Comparison of ENCODE assay signal across 19 mouse cellular contexts in genomic region chr1:171553359-171554341, GRCm38 (mm10). TPM values are rescaled to one million over a fixed set of nuclear protein-coding genes. Genes with fewer than 3 reads are reported as not detected.
DNase-seq lines count a peak whose midpoint lies in the region; ATAC-seq and TF ChIP-seq lines count a peak whose summit lies in the region.
"Had no signal": no experiment of that assay in that cellular context is flagged by ENCODE, and none has a peak within 500 bp of the region (broad histone marks: within the 10 kb centered on the region; RNA-seq: fewer than 3 reads in every experiment).

No protein-coding gene starts in this region.

- no peak overlapping the region for H3K27ac ChIP-seq in forebrain, embryonic 14.5 days (ENCODE audit: low read depth, low read length)
- no peak overlapping the region for H3K27ac ChIP-seq in forebrain, embryonic 12.5 days
- no peak overlapping the region for H3K27ac ChIP-seq in hindbrain, embryonic 16.5 days (ENCODE audit: low read depth, low read length)
- H3K27ac ChIP-seq in hindbrain, embryonic 11.5 days (ENCODE audit: low read depth, low read length): no peak overlapping the region
- no peak overlapping the region for H3K27ac ChIP-seq in midbrain, postnatal 0 days (ENCODE audit: low read depth, low read length)
- H3K27ac ChIP-seq: embryonic facial prominence, embryonic 15.5 days; hindbrain, embryonic 14.5 days had no signal

- DNase-seq in forebrain, embryonic 14.5 days (ENCODE audit: low spot score): peak; percentile 1
- no peak for DNase-seq in hindbrain, embryonic 11.5 days (ENCODE audit: low spot score)
- peak; percentile 12 for DNase-seq in midbrain, postnatal 0 days (ENCODE audit: low spot score)
- DNase-seq in adrenal gland, postnatal 4 days (ENCODE audit: low spot score in 2 of 2): no peak
- DNase-seq in thymus, postnatal 10 days (ENCODE audit: low spot score in 2 of 2): no peak
- DNase-seq: B cell, adult 2 months; cerebellum, postnatal 14 days; kidney, postnatal 14 days had no signal

- no peaks in the 10 kb centered on the region for H3K36me3 ChIP-seq in forebrain, embryonic 14.5 days (ENCODE audit: control insufficient read depth, insufficient read depth, low read length)
- H3K36me3 ChIP-seq in forebrain, embryonic 12.5 days (replicated peaks): no peaks in the 10 kb centered on the region
- H3K36me3 ChIP-seq in hindbrain, embryonic 16.5 days (ENCODE audit: control insufficient read depth, insufficient read depth, low read length): no peaks in the 10 kb centered on the region
- no peaks in the 10 kb centered on the region for H3K36me3 ChIP-seq in hindbrain, embryonic 11.5 days (ENCODE audit: control insufficient read depth, insufficient read depth, low read length)
- H3K36me3 ChIP-seq in midbrain, postnatal 0 days (ENCODE audit: insufficient read depth, low read length): no peaks in the 10 kb centered on the region
- H3K36me3 ChIP-seq: embryonic facial prominence, embryonic 15.5 days; G1E had no signal

- no peaks in the 10 kb centered on the region for H3K4me1 ChIP-seq in forebrain, embryonic 14.5 days (ENCODE audit: control insufficient read depth, insufficient read depth, low read length)
- H3K4me1 ChIP-seq in forebrain, embryonic 12.5 days: no peaks in the 10 kb centered on the region
- H3K4me1 ChIP-seq in hindbrain, embryonic 16.5 days (ENCODE audit: control insufficient read depth, insufficient read depth, low read depth, low read length): no peaks in the 10 kb centered on the region
- H3K4me1 ChIP-seq in hindbrain, embryonic 11.5 days (replicated peaks; ENCODE audit: control insufficient read depth, insufficient read depth, low read length): no peaks in the 10 kb centered on the region
- no peaks in the 10 kb centered on the region for H3K4me1 ChIP-seq in midbrain, postnatal 0 days (ENCODE audit: insufficient read depth, low read length)
- H3K4me1 ChIP-seq: embryonic facial prominence, embryonic 15.5 days had no signal

- no peak overlapping the region for H3K4me2 ChIP-seq in forebrain, embryonic 14.5 days (ENCODE audit: low read length)
- no peak overlapping the region for H3K4me2 ChIP-seq in forebrain, embryonic 12.5 days
- no peak overlapping the region for H3K4me2 ChIP-seq in hindbrain, embryonic 16.5 days (ENCODE audit: low read length)
- no peak overlapping the region for H3K4me2 ChIP-seq in hindbrain, embryonic 11.5 days (replicated peaks; ENCODE audit: low read depth, low read length)
- no peak overlapping the region for H3K4me2 ChIP-seq in midbrain, postnatal 0 days (ENCODE audit: low read depth, low read length, poor library complexity, severe bottlenecking)
- H3K4me2 ChIP-seq: embryonic facial prominence, embryonic 15.5 days; hindbrain, embryonic 14.5 days had no signal

- H3K4me3 ChIP-seq in forebrain, embryonic 14.5 days (ENCODE audit: low read depth, low read length): no peak overlapping the region
- no peak overlapping the region for H3K4me3 ChIP-seq in forebrain, embryonic 12.5 days (replicated peaks)
- H3K4me3 ChIP-seq in hindbrain, embryonic 16.5 days (ENCODE audit: low read length): no peak overlapping the region
- no peak overlapping the region for H3K4me3 ChIP-seq in hindbrain, embryonic 11.5 days (ENCODE audit: low read depth, low read length)
- H3K4me3 ChIP-seq in midbrain, postnatal 0 days (ENCODE audit: low read depth, low read length): no peak overlapping the region
- H3K4me3 ChIP-seq: embryonic facial prominence, embryonic 15.5 days; myocyte had no signal

- ATAC-seq in forebrain, embryonic 14.5 days: no peak
- no peak for ATAC-seq in forebrain, embryonic 12.5 days (ENCODE audit: low FRiP score)
- ATAC-seq in hindbrain, embryonic 16.5 days: peak; percentile 60; the same call in 1 of the 2 replicates
- ATAC-seq in hindbrain, embryonic 11.5 days (ENCODE audit: low FRiP score): no peak
- ATAC-seq in common myeloid progenitor, adult 5-6 weeks (replicated peaks; ENCODE audit: low read depth, poor library complexity, severe bottlenecking): peak; percentile 39
- ATAC-seq in midbrain, postnatal 0 days (ENCODE audit: low FRiP score): no peak

- H3K27me3 ChIP-seq in forebrain, embryonic 14.5 days (replicated peaks; ENCODE audit: control insufficient read depth, insufficient read depth, low read length): no peaks in the 10 kb centered on the region
- H3K27me3 ChIP-seq in forebrain, embryonic 12.5 days: no peaks in the 10 kb centered on the region
- H3K27me3 ChIP-seq in hindbrain, embryonic 16.5 days (replicated peaks; ENCODE audit: control insufficient read depth, insufficient read depth, low read length): no peaks in the 10 kb centered on the region
- H3K27me3 ChIP-seq in hindbrain, embryonic 11.5 days (ENCODE audit: control insufficient read depth, insufficient read depth, low read length): no peaks in the 10 kb centered on the region
- H3K27me3 ChIP-seq in midbrain, postnatal 0 days (ENCODE audit: insufficient read depth, low read length): no peaks in the 10 kb centered on the region
- H3K27me3 ChIP-seq: embryonic facial prominence, embryonic 15.5 days had no signal

- H3K9me3 ChIP-seq in forebrain, embryonic 14.5 days (replicated peaks; ENCODE audit: control insufficient read depth, low read length): no peaks in the 10 kb centered on the region
- H3K9me3 ChIP-seq in forebrain, embryonic 12.5 days: no peaks in the 10 kb centered on the region
- H3K9me3 ChIP-seq in hindbrain, embryonic 16.5 days (ENCODE audit: control insufficient read depth, low read length): no peaks in the 10 kb centered on the region
- H3K9me3 ChIP-seq in hindbrain, embryonic 11.5 days (ENCODE audit: control insufficient read depth, low read length): no peaks in the 10 kb centered on the region; the same call in 1 of the 2 replicates
- H3K9me3 ChIP-seq in midbrain, postnatal 0 days (ENCODE audit: low read length): no peaks in the 10 kb centered on the region
- H3K9me3 ChIP-seq: embryonic facial prominence, embryonic 15.5 days had no signal

- WGBS in forebrain, embryonic 14.5 days: 88% methylated on average over 11 of the region's 11 CpGs
- WGBS in forebrain, embryonic 12.5 days: 91% methylated on average over 11 of the region's 11 CpGs
- 80% methylated on average over 11 of the region's 11 CpGs for WGBS in hindbrain, embryonic 16.5 days
- WGBS in hindbrain, embryonic 11.5 days: 90% methylated on average over 11 of the region's 11 CpGs
- WGBS in midbrain, postnatal 0 days: 80% methylated on average over 11 of the region's 11 CpGs

- no peak for TF ChIP-seq CTCF in midbrain, postnatal 0 days (IDR thresholded peaks at IDR 0.05)

- no peak overlapping the region for H3K9ac ChIP-seq in forebrain, embryonic 14.5 days (ENCODE audit: low read length)
- no peak overlapping the region for H3K9ac ChIP-seq in forebrain, embryonic 12.5 days
- no peak overlapping the region for H3K9ac ChIP-seq in hindbrain, embryonic 16.5 days (ENCODE audit: low read depth, low read length)
- no peak overlapping the region for H3K9ac ChIP-seq in hindbrain, embryonic 11.5 days (ENCODE audit: low read depth, low read length)
- no peak overlapping the region for H3K9ac ChIP-seq in midbrain, postnatal 0 days (replicated peaks; ENCODE audit: low read length, poor library complexity, severe bottlenecking)
- H3K9ac ChIP-seq: embryonic facial prominence, embryonic 15.5 days; hindbrain, embryonic 14.5 days had no signal

RNA-seq across cellular contexts. Expression of gene Cd244a, which starts 5.3 kb away (rescaled TPM):
- polyA plus RNA-seq in forebrain, embryonic 14.5 days (2014; fragmentation: Nextera tagmentation; extraction: Ambion mirVana): not detected in 2 replicates
- polyA plus RNA-seq in forebrain, embryonic 12.5 days (2016; fragmentation: Nextera tagmentation; extraction: Ambion mirVana): not detected in 2 replicates
- polyA plus RNA-seq in hindbrain, embryonic 16.5 days (2015; fragmentation: Nextera tagmentation; extraction: Ambion mirVana): not detected in 2 replicates
- not detected in 2 replicates for polyA plus RNA-seq in hindbrain, embryonic 11.5 days (2014; fragmentation: Nextera tagmentation; extraction: Ambion mirVana)
- 15.5 and 18.8 TPM in 2 replicates for total RNA-seq in common myeloid progenitor, adult 5-6 weeks (2017)
- total RNA-seq in midbrain, postnatal 0 days (2014; rRNA removed): not detected in 2 replicates
- not detected in 2 replicates for polyA plus RNA-seq in midbrain, postnatal 0 days (2015; fragmentation: Nextera tagmentation; extraction: Ambion mirVana)
- total RNA-seq in adrenal gland, postnatal 4 days (2021): under 1 TPM; 0.14 to 0.31 TPM
- total RNA-seq: layer of hippocampus, postnatal 25 days had no signal
- polyA plus RNA-seq: G1E; hindbrain, embryonic 14.5 days; limb, embryonic 11.5 days had no signal

RNA-seq across cellular contexts. Expression of gene Itln1, which starts 18.6 kb away (rescaled TPM):
- polyA plus RNA-seq in forebrain, embryonic 14.5 days (2014; fragmentation: Nextera tagmentation; extraction: Ambion mirVana): not detected in 2 replicates
- not detected in 2 replicates for polyA plus RNA-seq in forebrain, embryonic 12.5 days (2016; fragmentation: Nextera tagmentation; extraction: Ambion mirVana)
- polyA plus RNA-seq in hindbrain, embryonic 16.5 days (2015; fragmentation: Nextera tagmentation; extraction: Ambion mirVana): not detected in 2 replicates
- not detected in 2 replicates for polyA plus RNA-seq in hindbrain, embryonic 11.5 days (2014; fragmentation: Nextera tagmentation; extraction: Ambion mirVana)
- total RNA-seq in common myeloid progenitor, adult 5-6 weeks (2017): not detected in 2 replicates
- total RNA-seq in midbrain, postnatal 0 days (2014; rRNA removed): not detected in 2 replicates
- polyA plus RNA-seq in midbrain, postnatal 0 days (2015; fragmentation: Nextera tagmentation; extraction: Ambion mirVana): not detected in 2 replicates
- total RNA-seq in adrenal gland, postnatal 4 days (2021): not detected
- total RNA-seq: adrenal gland, adult 18-20 months; G1E; layer of hippocampus, postnatal 25 days had no signal
- polyA plus RNA-seq: G1E; hindbrain, embryonic 14.5 days; limb, embryonic 11.5 days; liver, embryonic 16.5 days; myocyte had no signal

RNA-seq across cellular contexts. Expression of gene Alyref2, which starts 50.4 kb away (rescaled TPM):
- polyA plus RNA-seq in forebrain, embryonic 14.5 days (2014; fragmentation: Nextera tagmentation; extraction: Ambion mirVana): 24.3 and 26.1 TPM in 2 replicates
- 17.1 and 20.2 TPM in 2 replicates for polyA plus RNA-seq in forebrain, embryonic 12.5 days (2016; fragmentation: Nextera tagmentation; extraction: Ambion mirVana)
- polyA plus RNA-seq in hindbrain, embryonic 16.5 days (2015; fragmentation: Nextera tagmentation; extraction: Ambion mirVana): 25.7 and 28.3 TPM in 2 replicates
- polyA plus RNA-seq in hindbrain, embryonic 11.5 days (2014; fragmentation: Nextera tagmentation; extraction: Ambion mirVana): 15.4 and 17.5 TPM in 2 replicates
- total RNA-seq in common myeloid progenitor, adult 5-6 weeks (2017): 4.8 and 13.0 TPM in 2 replicates
- 9.4 and 14.7 TPM in 2 replicates for total RNA-seq in midbrain, postnatal 0 days (2014; rRNA removed)
- 22.1 and 22.2 TPM in 2 replicates for polyA plus RNA-seq in midbrain, postnatal 0 days (2015; fragmentation: Nextera tagmentation; extraction: Ambion mirVana)
- 1 to 10 TPM; 8.5 to 9.1 TPM for total RNA-seq in adrenal gland, postnatal 4 days (2021)

RNA-seq across cellular contexts. Expression of gene Ly9, which starts 53.6 kb away (rescaled TPM):
- 0.10 TPM in 1 of 2 replicates, not detected in the other for polyA plus RNA-seq in forebrain, embryonic 14.5 days (2014; fragmentation: Nextera tagmentation; extraction: Ambion mirVana)
- not detected in 2 replicates for polyA plus RNA-seq in forebrain, embryonic 12.5 days (2016; fragmentation: Nextera tagmentation; extraction: Ambion mirVana)
- 0.18 TPM in 1 of 2 replicates, not detected in the other for polyA plus RNA-seq in hindbrain, embryonic 16.5 days (2015; fragmentation: Nextera tagmentation; extraction: Ambion mirVana)
- polyA plus RNA-seq in hindbrain, embryonic 11.5 days (2014; fragmentation: Nextera tagmentation; extraction: Ambion mirVana): not detected in 2 replicates
- total RNA-seq in common myeloid progenitor, adult 5-6 weeks (2017): 20.2 and 27.0 TPM in 2 replicates
- total RNA-seq in midbrain, postnatal 0 days (2014; rRNA removed): 0.19 and 0.66 TPM in 2 replicates
- polyA plus RNA-seq in midbrain, postnatal 0 days (2015; fragmentation: Nextera tagmentation; extraction: Ambion mirVana): 0.21 TPM in 1 of 2 replicates, not detected in the other
- 1 to 10 TPM in 1 of 2 experiments, under 1 TPM in 1; 0.73 to 1.3 TPM for total RNA-seq in adrenal gland, postnatal 4 days (2021)
- polyA plus RNA-seq: G1E; hindbrain, embryonic 14.5 days; limb, embryonic 11.5 days; myocyte had no signal

Comparison
In these comparisons a context has a peak if more than half of its experiments do, and no peak if none do; other contexts are left out.
1. ATAC-seq: peak in hindbrain, embryonic 16.5 days (single experiment) and common myeloid progenitor, adult 5-6 weeks (single experiment); none in forebrain, embryonic 14.5 days (single experiment), forebrain, embryonic 12.5 days (single experiment), hindbrain, embryonic 11.5 days (single experiment) and midbrain, postnatal 0 days (single experiment).
2. DNase-seq: peak in forebrain, embryonic 14.5 days (single experiment) and midbrain, postnatal 0 days (single experiment); none in hindbrain, embryonic 11.5 days (single experiment), adrenal gland, postnatal 4 days (0 of 2) and thymus, postnatal 10 days (0 of 2).